Comparison of ENCODE assay signal across 8 mouse cellular contexts in the genomic region with DNA sequence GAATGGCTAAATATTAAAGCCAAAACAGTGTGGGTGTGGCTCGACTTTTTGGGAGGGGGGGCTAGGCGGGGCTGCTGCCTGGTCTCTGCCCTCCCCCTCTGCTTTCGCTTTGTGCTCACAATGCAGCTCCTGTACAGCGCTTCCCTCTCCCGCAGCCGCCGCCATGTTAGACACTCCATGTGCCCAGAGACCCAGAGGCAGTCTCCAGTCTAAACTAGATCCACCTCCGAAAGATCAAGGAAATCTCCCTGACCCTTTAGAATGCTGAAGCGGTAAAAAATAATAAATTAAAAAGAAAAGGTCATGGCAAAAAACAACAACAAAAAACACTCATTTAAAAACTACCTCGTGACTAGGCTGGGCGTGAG. TPM values are rescaled to one million over a fixed set of nuclear protein-coding genes. Genes with fewer than 3 reads are reported as not detected.
DNase-seq lines count a peak whose midpoint lies in the region; ATAC-seq and TF ChIP-seq lines count a peak whose summit lies in the region.

No protein-coding gene starts in this region.

- H3K4me1 ChIP-seq in heart, embryonic 13.5 days, result peaks cover 35% of the 10 kb centered on the region
- H3K4me1 ChIP-seq in liver, embryonic 12.5 days, result peaks cover 32% of the 10 kb centered on the region
- H3K4me1 ChIP-seq in stomach, embryonic 14.5 days (ENCODE audit: control insufficient read depth, insufficient read depth, low read length), result peaks cover 9% of the 10 kb centered on the region; the same call in 1 of the 2 replicates

- peak overlapping the region; percentile 84 for H3K4me2 ChIP-seq in heart, embryonic 13.5 days
- H3K4me2 ChIP-seq in liver, embryonic 12.5 days, result peak overlapping the region; percentile 76
- peak overlapping the region; percentile 45 for H3K4me2 ChIP-seq in stomach, embryonic 14.5 days (replicated peaks; ENCODE audit: low read depth, low read length)

- peak; percentile 57; the same call in 1 of the 2 replicates for ATAC-seq in heart, embryonic 13.5 days (ENCODE audit: extremely low read depth, insufficient number of reproducible peaks, low FRiP score, low TSS enrichment)
- peak; percentile 69 for ATAC-seq in liver, embryonic 12.5 days
- ATAC-seq in stomach, embryonic 14.5 days (ENCODE audit: insufficient number of reproducible peaks, insufficient read depth, low FRiP score, low read depth), result peak; percentile 53; the same call in 1 of the 2 replicates

- TF ChIP-seq POLR2A in brain, embryonic 14.5 days (IDR thresholded peaks at IDR 0.05; ENCODE audit: borderline replicate concordance, extremely low read depth, insufficient read depth, insufficient read length, poor library complexity, severe bottlenecking), result no peak

- DNase-seq in CD4-positive, CD25-positive, alpha-beta regulatory T cell, adult 2 months (ENCODE audit: low read depth, low spot score), result peak; percentile 88
- DNase-seq in brain, embryonic 14.5 days (ENCODE audit: low read depth), result peak; percentile 89
- DNase-seq in fibroblast of lung, adult 2 months (ENCODE audit: low read depth), result peak; percentile 41
- peak; percentile 88 for DNase-seq in kidney, postnatal 10 days
- DNase-seq in naive thymus-derived CD4-positive, alpha-beta T cell, adult 2 months (ENCODE audit: low read depth), result peak; percentile 83

- H3K27me3 ChIP-seq in heart, embryonic 13.5 days (replicated peaks), result no peaks in the 10 kb centered on the region
- no peaks in the 10 kb centered on the region for H3K27me3 ChIP-seq in liver, embryonic 12.5 days (replicated peaks)
- no peaks in the 10 kb centered on the region for H3K27me3 ChIP-seq in stomach, embryonic 14.5 days (ENCODE audit: control insufficient read depth, insufficient read depth, low read length)

- under 1% methylated on average over 11 of the region's 11 CpGs for WGBS in heart, embryonic 13.5 days
- WGBS in liver, embryonic 12.5 days (ENCODE audit: insufficient replicate concordance), result under 1% methylated on average over 11 of the region's 11 CpGs
- WGBS in stomach, embryonic 14.5 days, result 0% methylated on average over 11 of the region's 11 CpGs

- no peak for TF ChIP-seq CTCF in brain, embryonic 14.5 days (IDR thresholded peaks at IDR 0.05; ENCODE audit: borderline replicate concordance, extremely low read depth, insufficient read depth, insufficient read length)

- H3K9ac ChIP-seq in heart, embryonic 13.5 days, result peak overlapping the region; percentile 100
- H3K9ac ChIP-seq in liver, embryonic 12.5 days, result peak overlapping the region; percentile 98
- H3K9ac ChIP-seq in stomach, embryonic 14.5 days (replicated peaks; ENCODE audit: low read depth, low read length), result peak overlapping the region; percentile 96

- peak overlapping the region; percentile 94 for H3K4me3 ChIP-seq in heart, embryonic 13.5 days
- peak overlapping the region; percentile 99 for H3K4me3 ChIP-seq in liver, embryonic 12.5 days
- H3K4me3 ChIP-seq in stomach, embryonic 14.5 days (ENCODE audit: low read depth, low read length), result peak overlapping the region; percentile 98

- H3K36me3 ChIP-seq in heart, embryonic 13.5 days, result peaks cover 32% of the 10 kb centered on the region
- H3K36me3 ChIP-seq in liver, embryonic 12.5 days, result peaks cover 36% of the 10 kb centered on the region
- peaks cover 28% of the 10 kb centered on the region for H3K36me3 ChIP-seq in stomach, embryonic 14.5 days (ENCODE audit: control insufficient read depth, insufficient read depth, low read length)

- H3K27ac ChIP-seq in heart, embryonic 13.5 days (replicated peaks), result peak overlapping the region; percentile 100
- H3K27ac ChIP-seq in liver, embryonic 12.5 days, result peak overlapping the region; percentile 99
- peak overlapping the region; percentile 100 for H3K27ac ChIP-seq in stomach, embryonic 14.5 days (ENCODE audit: low read length)

- no peaks in the 10 kb centered on the region for H3K9me3 ChIP-seq in heart, embryonic 13.5 days
- H3K9me3 ChIP-seq in liver, embryonic 12.5 days (replicated peaks), result no peaks in the 10 kb centered on the region
- H3K9me3 ChIP-seq in stomach, embryonic 14.5 days (ENCODE audit: control insufficient read depth, low read depth, low read length), result no peaks in the 10 kb centered on the region

RNA-seq across cellular contexts. Expression of gene Caprin1, which starts 1.6 kb away (rescaled TPM):
- polyA plus RNA-seq in brain, embryonic 14.5 days (2012; rRNA removed), result 331 and 389 TPM in 2 replicates
- 199 and 202 TPM in 2 replicates for polyA plus RNA-seq in heart, embryonic 13.5 days (2015; fragmentation: Nextera tagmentation; extraction: Ambion mirVana)
- 235 and 238 TPM in 2 replicates for polyA plus RNA-seq in liver, embryonic 12.5 days (2016; fragmentation: Nextera tagmentation; extraction: Ambion mirVana)
- polyA plus RNA-seq in stomach, embryonic 14.5 days (2014; fragmentation: Nextera tagmentation; extraction: Ambion mirVana), result 355 and 358 TPM in 2 replicates

RNA-seq across cellular contexts. Expression of gene Nat10, which starts 34.8 kb away (rescaled TPM):
- 58.0 and 74.1 TPM in 2 replicates for polyA plus RNA-seq in brain, embryonic 14.5 days (2012; rRNA removed)
- 15.8 and 16.1 TPM in 2 replicates for polyA plus RNA-seq in heart, embryonic 13.5 days (2015; fragmentation: Nextera tagmentation; extraction: Ambion mirVana)
- 35.0 and 35.3 TPM in 2 replicates for polyA plus RNA-seq in liver, embryonic 12.5 days (2016; fragmentation: Nextera tagmentation; extraction: Ambion mirVana)
- polyA plus RNA-seq in stomach, embryonic 14.5 days (2014; fragmentation: Nextera tagmentation; extraction: Ambion mirVana), result 26.7 and 27.4 TPM in 2 replicates

Comparison
In these comparisons a context has a peak if more than half of its experiments do, and no peak if none do; other contexts are left out.
1. Peak in every context shown above with its lines: DNase-seq, ATAC-seq, H3K4me3 ChIP-seq and H3K27ac ChIP-seq.